Mouse (Mus musculus) MEL (cell line): ENCODE data around the gene P2rx7. TPM values are rescaled to one million over a fixed set of nuclear protein-coding genes. Genes with fewer than 3 reads are reported as not detected.

Source experiments
- DNase-seq: peaks from one replicate; pipeline ENCODE4 v3.0.0; 2011; ENCODE audit warnings: low read depth, low spot score
- H3K27ac ChIP-seq: 2 replicates; pipeline ENCODE4 v1.5.1; 2012; ENCODE audit warnings: low read depth, mild to moderate bottlenecking, control low read depth, low read length, moderate library complexity; ENCODE audit not compliant: control insufficient read depth
- H3K27me3 ChIP-seq, 2 experiments: fragments of 150-350 bp in 1 of 2; sonication (generic) in 1 of 2; 2 replicates each; pipeline ENCODE4 v1.6.1; 2012; ENCODE audit warnings: low read length in 2 of 2, mild to moderate bottlenecking in 2 of 2, improper control_type of control experiment in 1 of 2, moderate library complexity in 1 of 2; ENCODE audit not compliant: insufficient read depth in 2 of 2, control insufficient read depth in 1 of 2
- H3K36me3 ChIP-seq, 2 experiments: 2 replicates each; pipeline ENCODE4 v1.6.1; 2012 to 2014; ENCODE audit warnings: low read length in 2 of 2, improper control_type of control experiment in 1 of 2, inconsistent platforms in 1 of 2, mild to moderate bottlenecking in 1 of 2; ENCODE audit not compliant: insufficient read depth in 2 of 2, control insufficient read depth in 1 of 2
- H3K4me1 ChIP-seq, 2 experiments: fragments of 150-350 bp in 1 of 2; sonication (generic) in 1 of 2; 2 replicates each; pipeline ENCODE4 v1.6.1; 2012; ENCODE audit warnings: low read length in 2 of 2, improper control_type of control experiment in 1 of 2, mild to moderate bottlenecking in 1 of 2; ENCODE audit not compliant: insufficient read depth in 2 of 2, control insufficient read depth in 1 of 2
- H3K4me3 ChIP-seq, 2 experiments: fragments of 150-350 bp in 1 of 2; sonication (generic) in 1 of 2; 2 replicates each; pipeline ENCODE4 v1.5.1; 2012; ENCODE audit warnings: low read depth in 2 of 2, low read length in 2 of 2, mild to moderate bottlenecking in 2 of 2, moderate library complexity in 2 of 2, control low read depth in 1 of 2, improper control_type of control experiment in 1 of 2; ENCODE audit not compliant: control insufficient read depth in 1 of 2, insufficient read depth in 1 of 2
- H3K79me2 ChIP-seq: 2 replicates; pipeline ENCODE4 v1.6.1; 2012; ENCODE audit warnings: mild to moderate bottlenecking, low read length, moderate library complexity; ENCODE audit not compliant: control insufficient read depth, poor library complexity, insufficient read depth
- H3K9ac ChIP-seq: 2 replicates; pipeline ENCODE4 v1.6.1; 2012; ENCODE audit warnings: low read depth, mild to moderate bottlenecking, control low read depth, low read length, moderate library complexity; ENCODE audit not compliant: control insufficient read depth, poor library complexity, severe bottlenecking
- H3K9me3 ChIP-seq: fragments of 150-350 bp; sonication (generic); replicated peaks from 2 replicates; pipeline ENCODE4 v1.6.1; 2012; ENCODE audit warnings: mild to moderate bottlenecking, low read length, improper control_type of control experiment, moderate library complexity; ENCODE audit not compliant: insufficient read depth
- BHLHE40 ChIP-seq: IDR thresholded peaks from 2 replicates; pipeline ENCODE4 v1.6.1; 2012; ENCODE audit warnings: low read depth, mild to moderate bottlenecking, inconsistent platforms, low read length, improper control_type of control experiment, borderline replicate concordance
- CTCF ChIP-seq, 3 experiments: IDR thresholded peaks in 2 of 3; conservative IDR thresholded peaks in 1 of 3; 2 replicates each; pipeline ENCODE4 v1.5.1; 2011 to 2012; ENCODE audit warnings: low read length in 3 of 3, low read depth in 2 of 3, mild to moderate bottlenecking in 2 of 3, improper control_type of control experiment in 1 of 3, inconsistent platforms in 1 of 3, mixed read lengths in 1 of 3, moderate library complexity in 1 of 3; ENCODE audit not compliant: control insufficient read depth in 1 of 3, insufficient read depth in 1 of 3, poor library complexity in 1 of 3, severe bottlenecking in 1 of 3
- E2F4 ChIP-seq: IDR thresholded peaks from 2 replicates; pipeline ENCODE4 v1.6.1; 2011; ENCODE audit warnings: low read depth, low read length, improper control_type of control experiment, borderline replicate concordance
- ELF1 ChIP-seq: IDR thresholded peaks from 2 replicates; pipeline ENCODE4 v1.6.1; 2014; ENCODE audit warnings: low read depth, mild to moderate bottlenecking, inconsistent platforms, low read length, improper control_type of control experiment, moderate library complexity
- EP300 ChIP-seq, 2 experiments: IDR thresholded peaks; 2 replicates each; pipeline ENCODE4 v1.6.1; 2011; ENCODE audit warnings: improper control_type of control experiment in 2 of 2, low read length in 2 of 2, low read depth in 1 of 2, mild to moderate bottlenecking in 1 of 2
- GABPA ChIP-seq: IDR thresholded peaks from 2 replicates; pipeline ENCODE4 v1.6.1; 2012; ENCODE audit warnings: low read depth, mild to moderate bottlenecking, inconsistent platforms, low read length, improper control_type of control experiment, moderate library complexity
- GATA1 ChIP-seq: IDR thresholded peaks from 2 replicates; pipeline ENCODE4 v1.6.1; 2011; ENCODE audit warnings: low read depth, low read length, improper control_type of control experiment
- HCFC1 ChIP-seq: IDR thresholded peaks from 2 replicates; pipeline ENCODE4 v1.6.1; 2012; ENCODE audit warnings: low read depth, mild to moderate bottlenecking, inconsistent platforms, low read length, improper control_type of control experiment, moderate library complexity
- JUND ChIP-seq: IDR thresholded peaks from 2 replicates; pipeline ENCODE4 v1.6.1; 2011; ENCODE audit warnings: low read depth, mild to moderate bottlenecking, improper control_type of control experiment, low read length
- MAX ChIP-seq: IDR thresholded peaks from 2 replicates; pipeline ENCODE4 v1.6.1; 2011; ENCODE audit warnings: low read length, improper control_type of control experiment
- MAZ ChIP-seq: IDR thresholded peaks from 2 replicates; pipeline ENCODE4 v1.6.1; 2012; ENCODE audit warnings: low read depth, mild to moderate bottlenecking, inconsistent platforms, low read length, improper control_type of control experiment
- MEF2A ChIP-seq: IDR thresholded peaks from 2 replicates; pipeline ENCODE4 v1.6.1; 2014; ENCODE audit warnings: low read depth, mild to moderate bottlenecking, inconsistent platforms, low read length, improper control_type of control experiment; ENCODE audit not compliant: poor library complexity, insufficient replicate concordance, severe bottlenecking; ENCODE audit errors: extremely low read depth
- MXI1 ChIP-seq: IDR thresholded peaks from 2 replicates; pipeline ENCODE4 v1.6.1; 2011; ENCODE audit warnings: mild to moderate bottlenecking, low read depth, low read length, improper control_type of control experiment
- MYC ChIP-seq: IDR thresholded peaks from 2 replicates; pipeline ENCODE4 v1.6.1; 2011; ENCODE audit warnings: low read depth, mild to moderate bottlenecking, low read length, improper control_type of control experiment, moderate library complexity
- NRF1 ChIP-seq: IDR thresholded peaks from 2 replicates; pipeline ENCODE4 v1.6.1; 2014; ENCODE audit warnings: low read depth, mild to moderate bottlenecking, inconsistent platforms, low read length, improper control_type of control experiment, moderate library complexity; ENCODE audit not compliant: poor library complexity, insufficient read depth, severe bottlenecking
- POLR2A ChIP-seq, 2 experiments: IDR thresholded peaks; 2 replicates each; pipeline ENCODE4 v1.6.1; 2011 to 2012; ENCODE audit warnings: low read length in 2 of 2, mild to moderate bottlenecking in 2 of 2, control low read depth in 1 of 2, improper control_type of control experiment in 1 of 2, low read depth in 1 of 2, moderate library complexity in 1 of 2; ENCODE audit not compliant: control insufficient read depth in 1 of 2, insufficient read depth in 1 of 2, poor library complexity in 1 of 2
- POLR2AphosphoS2 ChIP-seq: IDR thresholded peaks from 2 replicates; pipeline ENCODE4 v1.6.1; 2011; ENCODE audit warnings: low read length, improper control_type of control experiment
- POLR2AphosphoS5 ChIP-seq: IDR thresholded peaks from 2 replicates; pipeline ENCODE4 v1.6.1; 2012; ENCODE audit warnings: low read depth, borderline replicate concordance, mild to moderate bottlenecking, inconsistent platforms, low read length, moderate library complexity, mixed read lengths
- RAD21 ChIP-seq: IDR thresholded peaks from 2 replicates; pipeline ENCODE4 v1.6.1; 2011; ENCODE audit warnings: mild to moderate bottlenecking, low read depth, low read length, improper control_type of control experiment
- SIN3A ChIP-seq: IDR thresholded peaks from 2 replicates; pipeline ENCODE4 v1.6.1; 2012; ENCODE audit warnings: low read length, improper control_type of control experiment, inconsistent platforms
- SMC3 ChIP-seq: IDR thresholded peaks from 2 replicates; pipeline ENCODE4 v1.6.1; 2011; ENCODE audit warnings: low read depth, low read length, improper control_type of control experiment
- TAL1 ChIP-seq: IDR thresholded peaks from 2 replicates; pipeline ENCODE4 v1.6.1; 2012; ENCODE audit warnings: mild to moderate bottlenecking, inconsistent platforms, low read length, moderate library complexity, mixed read lengths
- TBP ChIP-seq: IDR thresholded peaks from 2 replicates; pipeline ENCODE4 v1.8.0; 2011; ENCODE audit warnings: low read depth, low read length, improper control_type of control experiment
- TCF12 ChIP-seq: IDR thresholded peaks from 2 replicates; pipeline ENCODE4 v1.6.1; 2014; ENCODE audit warnings: low read depth, mild to moderate bottlenecking, inconsistent platforms, low read length, improper control_type of control experiment, moderate library complexity
- UBTF ChIP-seq: IDR thresholded peaks from 2 replicates; pipeline ENCODE4 v1.6.1; 2012; ENCODE audit warnings: low read depth, mild to moderate bottlenecking, inconsistent platforms, low read length, improper control_type of control experiment, moderate library complexity, borderline replicate concordance; ENCODE audit not compliant: insufficient read depth
- ZC3H11A ChIP-seq: IDR thresholded peaks from 2 replicates; pipeline ENCODE4 v1.6.1; 2012; ENCODE audit warnings: low read depth, mild to moderate bottlenecking, inconsistent platforms, low read length, improper control_type of control experiment
- ZKSCAN1 ChIP-seq: IDR thresholded peaks from 2 replicates; pipeline ENCODE4 v1.6.1; 2012; ENCODE audit warnings: low read depth, mild to moderate bottlenecking, inconsistent platforms, low read length, improper control_type of control experiment, moderate library complexity
- ZMIZ1 ChIP-seq: IDR thresholded peaks from 2 replicates; pipeline ENCODE4 v1.6.1; 2012; ENCODE audit warnings: low read depth, mild to moderate bottlenecking, inconsistent platforms, low read length, improper control_type of control experiment, moderate library complexity
- ZNF384 ChIP-seq: IDR thresholded peaks from 2 replicates; pipeline ENCODE4 v1.6.1; 2012; ENCODE audit warnings: low read depth, mild to moderate bottlenecking, inconsistent platforms, low read length, improper control_type of control experiment
- polyA plus RNA-seq, 2 experiments: library from polyadenylated mRNA; stranded (reverse) in 1 of 2; unstranded in 1 of 2; fragments of >175 nt in 1 of 2; fragments of >200 nt in 1 of 2; gene quantifications; 2 replicates each; pipeline versions ENCODE4 v1.2.1 to v1.2.4; 2012; ENCODE audit warnings: low replicate concordance in 2 of 2, low read depth in 1 of 2; ENCODE audit not compliant: insufficient read length in 2 of 2, insufficient read depth in 1 of 2, missing spikeins in 1 of 2
- total RNA-seq: library from RNA; depleted of rRNA; stranded (reverse); fragments of 300-350 nt; gene quantifications from 2 replicates; pipeline ENCODE4 v1.2.3, GENCODE M21; 2012

P2rx7 gene
- total and polyA plus RNA-seq, 3 experiments: 29.3 to 254 (median 40.8) TPM

DNA sequence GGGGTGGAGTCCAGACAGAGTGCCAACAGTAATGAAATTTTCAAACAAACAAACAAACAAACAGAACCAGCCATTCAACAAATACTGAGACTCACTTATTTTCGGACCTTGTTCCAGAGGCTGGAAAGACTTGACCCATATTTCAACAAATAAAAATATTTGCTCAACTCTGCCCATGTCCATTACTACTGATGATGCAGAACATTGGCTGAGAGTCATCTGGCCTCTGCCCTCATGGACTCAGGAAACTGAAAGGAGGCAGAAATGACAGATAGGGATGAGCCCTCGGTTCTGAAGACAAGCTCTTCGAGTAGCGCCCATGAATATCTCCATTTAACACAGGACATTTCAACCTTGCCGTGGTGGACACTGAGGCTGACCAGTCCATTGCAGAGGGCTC lies 21.2 kb upstream of the P2rx7 start:
- DNase-seq: no peak
- no peaks in the 10 kb centered on the region for H3K27me3 ChIP-seq
- peaks cover 0 to 17% of the 10 kb centered on the region in 2 experiments; a peak in 2 of 4 replicates for H3K36me3 ChIP-seq
- H3K27ac ChIP-seq: no peak overlapping the region
- peaks cover 10 to 38% of the 10 kb centered on the region in 2 experiments for H3K4me1 ChIP-seq
- TF ChIP-seq TCF12 (no peak), ZMIZ1 (no peak), HCFC1 (no peak), TBP (no peak), E2F4 (no peak), MXI1 (no peak), JUND (no peak), ZKSCAN1 (no peak), CTCF (IDR thresholded peaks at IDR 0.05 in 2 of 3, conservative IDR thresholded peaks at IDR 0.05 in 1 of 3; ENCODE audit: control insufficient read depth in 1 of 3, insufficient read depth in 1 of 3, low read depth in 2 of 3, low read length in 3 of 3, poor library complexity in 1 of 3, severe bottlenecking in 1 of 3) (no peak), MAX (no peak), POLR2A (IDR thresholded peaks at IDR 0.05; ENCODE audit: control insufficient read depth in 1 of 2, insufficient read depth in 1 of 2, low read depth in 1 of 2, low read length in 2 of 2, poor library complexity in 1 of 2) (no peak), POLR2AphosphoS5 (no peak), POLR2AphosphoS2 (no peak), MAZ (no peak), SMC3 (no peak)
- TF ChIP-seq, all 39 proteins: peak for 0
- Histone ChIP-seq H3K9me3 (no peaks in the 10 kb centered on the region), H3K4me3 (no peak overlapping the region), H3K79me2 (peaks cover 2% of the 10 kb centered on the region; the same call in 1 of the 2 replicates), H3K9ac (no peak overlapping the region)

DNA sequence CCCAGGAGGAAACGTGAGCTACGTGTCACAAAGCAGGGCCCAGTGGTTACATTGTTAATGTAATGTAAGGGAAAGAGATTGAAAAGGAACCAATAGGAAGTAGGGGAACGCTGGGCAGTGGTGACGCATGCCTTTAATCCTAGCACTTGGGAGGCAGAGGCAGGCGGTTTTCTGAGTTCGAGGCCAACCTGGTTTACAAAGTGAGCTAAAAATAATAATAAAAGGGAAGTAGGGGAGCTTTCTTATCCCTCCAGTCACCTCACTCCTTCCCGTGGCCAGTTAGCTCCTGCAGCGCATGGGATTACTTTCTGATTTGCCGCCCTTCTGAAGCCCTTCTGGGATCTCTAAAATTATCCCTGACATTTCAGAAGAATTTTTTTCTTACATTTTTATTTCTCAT lies 19.9 kb upstream of the P2rx7 start:
- DNase-seq: peak; percentile 84
- peaks cover 10 to 38% of the 10 kb centered on the region in 2 experiments for H3K4me1 ChIP-seq
- H3K27me3 ChIP-seq: no peaks in the 10 kb centered on the region
- peak overlapping the region; percentile 99 for H3K27ac ChIP-seq
- H3K4me3 ChIP-seq: peak overlapping the region; percentile 64 to 69
- H3K9me3 ChIP-seq: no peaks in the 10 kb centered on the region
- H3K79me2 ChIP-seq: peaks cover 2% of the 10 kb centered on the region; the same call in 1 of the 2 replicates
- peak overlapping the region; percentile 77 for H3K9ac ChIP-seq
- H3K36me3 ChIP-seq: peaks cover 0 to 17% of the 10 kb centered on the region in 2 experiments; a peak in 2 of 4 replicates
- TF ChIP-seq POLR2A (IDR thresholded peaks at IDR 0.05; ENCODE audit: control insufficient read depth in 1 of 2, insufficient read depth in 1 of 2, low read depth in 1 of 2, low read length in 2 of 2, poor library complexity in 1 of 2) (no peak), MXI1 (no peak; the same call in 1 of the 2 replicates), GATA1 (no peak), MEF2A (peak; percentile 84; the same call in 1 of the 2 replicates), SIN3A (peak; percentile 12; the same call in 1 of the 2 replicates), UBTF (no peak), TAL1 (no peak), E2F4 (no peak; the same call in 1 of the 2 replicates), ZC3H11A (no peak), CTCF (IDR thresholded peaks at IDR 0.05 in 2 of 3, conservative IDR thresholded peaks at IDR 0.05 in 1 of 3; ENCODE audit: control insufficient read depth in 1 of 3, insufficient read depth in 1 of 3, low read depth in 2 of 3, low read length in 3 of 3, poor library complexity in 1 of 3, severe bottlenecking in 1 of 3) (no peak), MYC (0 out of 2 replicates have a peak, but pooled peaks have one; percentile 46), BHLHE40 (no peak), EP300 (IDR thresholded peaks at IDR 0.05; ENCODE audit: low read depth in 1 of 2, low read length in 2 of 2) (peak; percentile 37 to 41; a peak in 2 of 4 replicates), TCF12 (no peak), GABPA (no peak), RAD21 (no peak), POLR2AphosphoS5 (no peak), ELF1 (no peak), JUND (no peak), ZNF384 (0 out of 2 replicates have a peak, but pooled peaks have one; percentile 6), NRF1 (no peak), TBP (no peak), MAX (peak; percentile 72)
